Mouse (Mus musculus) forebrain, embryonic 13.5 days (tissue): ENCODE measurements at regions not wholly inside any gene's neighbourhood (a gene's known extent, or its start where the extent isn't known, plus 50 kb on each side); places are given as distances from the start of the nearest gene placed in this dataset.

Source experiments
- ATAC-seq: fragments of 200-750 bp; cut with Nextera tagmentation; 2 replicates; pipeline ENCODE4 v1.8.0; 2017
- H3K27ac ChIP-seq: fragments of 300-500 bp; sonication (generic); 2 replicates; pipeline ENCODE4 v1.5.1; 2015; ENCODE audit warnings: inconsistent platforms, mild to moderate bottlenecking, moderate library complexity
- H3K27me3 ChIP-seq: fragments of 300-500 bp; sonication (generic); 2 replicates; pipeline ENCODE4 v1.6.1; 2015; ENCODE audit warnings: mild to moderate bottlenecking, inconsistent platforms
- H3K36me3 ChIP-seq: fragments of 300-500 bp; sonication (generic); 2 replicates; pipeline ENCODE4 v1.6.1; 2015; ENCODE audit warnings: mild to moderate bottlenecking, inconsistent platforms; ENCODE audit not compliant: poor library complexity, severe bottlenecking
- H3K4me1 ChIP-seq: fragments of 300-500 bp; sonication (generic); 2 replicates; pipeline ENCODE4 v1.6.1; 2015; ENCODE audit warnings: inconsistent platforms
- H3K4me2 ChIP-seq: fragments of 300-500 bp; sonication (generic); 2 replicates; pipeline ENCODE4 v1.6.1; 2015; ENCODE audit warnings: inconsistent platforms, mild to moderate bottlenecking, moderate library complexity
- H3K4me3 ChIP-seq: fragments of 300-500 bp; sonication (generic); 2 replicates; pipeline ENCODE4 v1.5.1; 2015; ENCODE audit warnings: mild to moderate bottlenecking, inconsistent platforms
- H3K9ac ChIP-seq: fragments of 300-500 bp; sonication (generic); 2 replicates; pipeline ENCODE4 v1.6.1; 2015; ENCODE audit warnings: mild to moderate bottlenecking, inconsistent platforms
- H3K9me3 ChIP-seq: fragments of 300-500 bp; sonication (generic); replicated peaks from 2 replicates; pipeline ENCODE4 v1.6.1; 2016; ENCODE audit warnings: inconsistent platforms
- WGBS: fragments of 180-500 bp; shearing (Covaris S2); methylation state at CpG from one replicate; pipeline ENCODE4 v1.1.7; 2015; 5-methylcytosine and 5-hydroxymethylcytosine counted together

DNA sequence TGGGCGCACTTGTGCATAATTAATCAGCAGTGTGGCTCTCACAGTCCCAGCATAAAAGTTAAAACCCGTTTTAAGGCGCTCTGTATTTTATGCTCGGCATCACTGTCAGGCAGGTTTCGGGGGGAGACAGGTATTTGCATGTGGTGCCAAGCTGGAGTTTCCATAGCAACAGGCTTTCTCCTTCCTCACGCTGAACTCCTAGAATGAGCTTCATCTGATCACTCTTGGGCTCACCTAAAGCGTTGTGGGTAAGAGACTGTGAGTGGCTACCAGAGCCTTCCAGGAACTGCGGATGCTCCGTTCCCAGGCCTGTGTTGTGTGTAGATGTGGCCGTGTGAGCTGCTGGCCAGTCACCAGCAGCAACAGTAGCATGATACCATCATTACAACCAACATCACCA is 161.5 kb downstream of the Ajap1 start:
- ATAC-seq, result no peak
- WGBS, result 68% methylated on average over 10 of the region's 10 CpGs

GRCm38 (mm10) chr4:153320602-153321001 is 162.0 kb downstream of the Ajap1 start:
- Histone ChIP-seq H3K27me3 (no peaks in the 10 kb centered on the region), H3K4me1 (peaks cover 4% of the 10 kb centered on the region; the same call in 1 of the 2 replicates), H3K9me3 (no peaks in the 10 kb centered on the region), H3K9ac (no peak overlapping the region), H3K4me3 (no peak overlapping the region), H3K27ac (no peak overlapping the region), H3K4me2 (no peak overlapping the region), H3K36me3 (no peaks in the 10 kb centered on the region)
- ATAC-seq, result no peak
- 56% methylated on average over 9 of the region's 9 CpGs for WGBS

More for the DNA sequence above, 161.5 kb downstream of the Ajap1 start:
- H3K27me3 ChIP-seq, result no peaks in the 10 kb centered on the region
- no peak overlapping the region for H3K27ac ChIP-seq
- H3K36me3 ChIP-seq, result no peaks in the 10 kb centered on the region
- no peaks in the 10 kb centered on the region for H3K9me3 ChIP-seq
- no peak overlapping the region for H3K4me2 ChIP-seq
- H3K9ac ChIP-seq, result no peak overlapping the region
- peaks cover 4% of the 10 kb centered on the region; the same call in 1 of the 2 replicates for H3K4me1 ChIP-seq
- H3K4me3 ChIP-seq, result no peak overlapping the region

GRCm38 (mm10) chr4:153316964-153317724 is 165.5 kb downstream of the Ajap1 start:
- no peak overlapping the region for H3K4me2 ChIP-seq
- H3K9ac ChIP-seq, result no peak overlapping the region
- H3K27me3 ChIP-seq, result no peaks in the 10 kb centered on the region
- no peaks in the 10 kb centered on the region for H3K9me3 ChIP-seq
- no peak overlapping the region for H3K4me3 ChIP-seq
- no peak overlapping the region for H3K27ac ChIP-seq
- no peak for ATAC-seq
- no peaks in the 10 kb centered on the region for H3K36me3 ChIP-seq
- 76% methylated on average over 16 of the region's 16 CpGs for WGBS
- H3K4me1 ChIP-seq, result peaks cover 4% of the 10 kb centered on the region; the same call in 1 of the 2 replicates

GRCm38 (mm10) chr4:153316519-153316918 is 166.1 kb downstream of the Ajap1 start:
- Histone ChIP-seq H3K9me3 (no peaks in the 10 kb centered on the region), H3K4me1 (peaks cover 4% of the 10 kb centered on the region; the same call in 1 of the 2 replicates), H3K27me3 (no peaks in the 10 kb centered on the region), H3K9ac (no peak overlapping the region), H3K27ac (no peak overlapping the region), H3K36me3 (no peaks in the 10 kb centered on the region), H3K4me2 (no peak overlapping the region), H3K4me3 (no peak overlapping the region)
- no peak for ATAC-seq
- 85% methylated on average over 4 of the region's 4 CpGs for WGBS

DNA sequence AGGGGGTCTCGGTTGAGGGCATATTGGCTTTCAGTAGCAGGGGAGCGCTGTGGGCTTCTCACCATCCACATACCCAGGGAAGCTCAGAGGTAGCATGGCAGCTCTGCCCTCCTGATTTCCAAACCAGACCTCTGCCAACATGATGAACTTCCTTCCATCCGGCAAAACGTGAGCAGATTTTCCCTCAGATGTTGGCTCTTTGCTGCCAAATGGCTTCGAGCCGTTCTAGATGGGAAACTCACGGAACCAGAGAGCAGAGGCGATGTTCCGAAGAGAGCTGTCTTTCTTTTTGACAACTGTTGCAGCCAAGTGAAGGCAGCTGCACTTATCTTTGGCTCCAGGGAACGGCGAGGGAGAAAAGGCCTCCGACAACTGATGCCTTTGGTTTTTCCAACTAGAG is 168.7 kb downstream of the Ajap1 start:
- Histone ChIP-seq H3K4me2 (no peak overlapping the region), H3K9me3 (no peaks in the 10 kb centered on the region), H3K27me3 (0 out of 2 replicates have a peak, but pooled peaks cover 8% of the 10 kb centered on the region), H3K4me1 (peaks cover 10% of the 10 kb centered on the region; the same call in 1 of the 2 replicates), H3K36me3 (no peaks in the 10 kb centered on the region), H3K4me3 (no peak overlapping the region), H3K9ac (no peak overlapping the region), H3K27ac (no peak overlapping the region)
- 94% methylated on average over 12 of the region's 12 CpGs for WGBS
- no peak for ATAC-seq

DNA sequence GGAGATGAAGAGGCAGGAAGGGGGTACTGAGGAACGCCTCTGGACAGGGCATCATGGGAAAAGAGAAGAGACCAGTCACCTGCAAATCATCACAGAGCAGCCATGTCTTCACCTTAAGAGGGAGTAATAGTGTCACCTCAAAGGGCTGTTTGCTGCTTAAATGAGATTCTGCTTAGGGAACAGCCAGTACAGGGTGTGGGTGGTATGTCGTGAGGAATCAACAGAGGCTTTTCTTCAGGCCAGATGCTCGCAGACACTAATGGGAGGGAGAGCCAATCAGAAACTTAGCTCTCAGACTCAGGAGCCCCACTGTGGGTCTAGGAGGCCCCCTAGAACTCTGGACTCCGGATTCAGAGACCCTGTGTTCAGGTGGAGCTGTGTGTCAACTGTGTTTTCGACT is 171.0 kb downstream of the Ajap1 start:
- H3K27ac ChIP-seq, result no peak overlapping the region
- peaks cover 10% of the 10 kb centered on the region; the same call in 1 of the 2 replicates for H3K4me1 ChIP-seq
- no peak overlapping the region for H3K4me2 ChIP-seq
- no peaks in the 10 kb centered on the region for H3K36me3 ChIP-seq
- ATAC-seq, result no peak
- H3K27me3 ChIP-seq, result peaks cover 11% of the 10 kb centered on the region; the same call in 1 of the 2 replicates
- no peak overlapping the region for H3K4me3 ChIP-seq
- 52% methylated on average over 5 of the region's 5 CpGs for WGBS
- no peaks in the 10 kb centered on the region for H3K9me3 ChIP-seq
- no peak overlapping the region for H3K9ac ChIP-seq

DNA sequence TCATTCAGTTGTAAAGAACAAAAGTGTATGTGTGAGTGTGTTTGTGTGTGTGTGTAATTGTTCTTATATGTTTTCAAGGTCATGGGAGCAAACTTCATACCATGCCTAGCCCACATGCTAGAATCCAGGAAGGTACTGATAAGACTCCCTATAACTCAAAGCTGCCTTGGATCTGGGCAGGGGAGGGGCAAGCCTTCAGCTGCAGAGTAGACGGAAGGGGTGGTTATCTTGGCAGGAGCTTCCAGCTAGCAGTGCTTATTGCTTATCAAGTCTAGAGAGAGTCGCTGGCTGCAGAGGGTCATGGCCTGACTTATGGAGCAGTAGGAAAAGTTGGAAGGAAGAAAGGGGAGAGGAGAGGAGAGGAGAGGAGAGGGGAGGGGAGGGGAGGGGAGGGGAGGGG is 172.0 kb downstream of the Ajap1 start:
- no peaks in the 10 kb centered on the region for H3K36me3 ChIP-seq
- H3K4me1 ChIP-seq, result peaks cover 10% of the 10 kb centered on the region; the same call in 1 of the 2 replicates
- H3K27ac ChIP-seq, result no peak overlapping the region
- H3K27me3 ChIP-seq, result peaks cover 11% of the 10 kb centered on the region; the same call in 1 of the 2 replicates
- no peak for ATAC-seq
- no peak overlapping the region for H3K4me3 ChIP-seq
- H3K9me3 ChIP-seq, result no peaks in the 10 kb centered on the region
- 81% methylated on average over 2 of the region's 2 CpGs for WGBS
- no peak overlapping the region for H3K4me2 ChIP-seq
- H3K9ac ChIP-seq, result no peak overlapping the region

DNA sequence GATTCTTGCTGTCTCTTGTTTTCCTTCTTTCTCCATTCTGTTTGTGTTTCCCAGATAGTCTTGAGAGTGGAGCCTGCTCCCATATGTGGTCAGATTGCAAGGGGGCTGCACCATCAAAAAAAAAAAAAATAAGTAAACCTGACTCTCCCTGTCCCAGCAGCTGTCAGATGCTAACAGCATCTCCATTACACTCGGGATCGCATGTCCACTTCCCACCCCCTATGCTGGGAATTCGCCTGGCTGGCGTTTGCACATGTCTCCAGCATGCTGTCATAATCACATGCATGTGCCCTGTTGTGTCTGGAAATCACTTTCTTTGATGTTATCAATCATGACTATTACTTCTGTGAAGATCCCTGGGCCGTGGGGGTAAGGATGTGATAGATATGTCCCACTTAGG is 179.1 kb downstream of the Ajap1 start:
- H3K9ac ChIP-seq, result no peak overlapping the region
- H3K4me2 ChIP-seq, result no peak overlapping the region
- H3K4me1 ChIP-seq, result no peaks in the 10 kb centered on the region
- 80% methylated on average over 5 of the region's 5 CpGs for WGBS
- ATAC-seq, result no peak
- H3K4me3 ChIP-seq, result no peak overlapping the region
- H3K27me3 ChIP-seq, result peaks cover 2% of the 10 kb centered on the region; the same call in 1 of the 2 replicates
- H3K36me3 ChIP-seq, result no peaks in the 10 kb centered on the region
- H3K9me3 ChIP-seq, result no peaks in the 10 kb centered on the region
- H3K27ac ChIP-seq, result no peak overlapping the region

- Histone ChIP-seq H3K27ac (no peak overlapping the region), H3K4me1 (no peaks in the 10 kb centered on the region), H3K4me3 (no peak overlapping the region), H3K36me3 (no peaks in the 10 kb centered on the region), H3K9ac (no peak overlapping the region), H3K4me2 (no peak overlapping the region), H3K9me3 (no peaks in the 10 kb centered on the region), H3K27me3 (peaks cover 2% of the 10 kb centered on the region; the same call in 1 of the 2 replicates)
- no peak for ATAC-seq
- 92% methylated on average over 4 of the region's 4 CpGs for WGBS
Observed at GRCm38 (mm10) chr4:153302855-153303254, 179.8 kb downstream of the Ajap1 start.

- no peak overlapping the region for H3K4me2 ChIP-seq
- no peaks in the 10 kb centered on the region for H3K27me3 ChIP-seq
- no peak overlapping the region for H3K27ac ChIP-seq
- 92% methylated on average over 5 of the region's 5 CpGs for WGBS
- H3K9me3 ChIP-seq, result no peaks in the 10 kb centered on the region
- H3K4me1 ChIP-seq, result peaks cover 8% of the 10 kb centered on the region; the same call in 1 of the 2 replicates
- no peak overlapping the region for H3K4me3 ChIP-seq
- H3K9ac ChIP-seq, result no peak overlapping the region
- ATAC-seq, result no peak
- H3K36me3 ChIP-seq, result no peaks in the 10 kb centered on the region
Observed at GRCm38 (mm10) chr4:153298277-153298676, 184.3 kb downstream of the Ajap1 start.

DNA sequence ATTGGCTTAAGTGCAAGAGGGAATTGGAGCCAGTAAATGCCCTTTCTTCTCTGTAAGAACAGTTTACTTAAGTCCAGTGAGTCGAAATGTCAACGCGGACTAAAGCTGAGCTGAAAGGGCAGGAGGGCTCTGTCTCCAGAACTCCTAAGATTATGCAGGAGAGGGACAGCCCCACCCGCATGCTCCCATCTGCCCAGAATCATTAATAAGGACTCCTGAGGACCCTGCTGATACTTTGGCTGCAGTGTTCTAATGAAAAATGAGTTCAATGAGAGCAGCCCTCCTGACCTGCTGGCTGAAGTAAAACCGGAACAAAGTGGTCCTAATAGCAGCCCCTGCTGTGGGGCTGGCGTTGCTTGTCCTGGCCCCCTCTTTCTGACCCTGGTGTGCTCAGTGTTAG is 187.8 kb downstream of the Ajap1 start:
- no peak for ATAC-seq
- no peaks in the 10 kb centered on the region for H3K9me3 ChIP-seq
- 46% methylated on average over 6 of the region's 6 CpGs for WGBS

DNA sequence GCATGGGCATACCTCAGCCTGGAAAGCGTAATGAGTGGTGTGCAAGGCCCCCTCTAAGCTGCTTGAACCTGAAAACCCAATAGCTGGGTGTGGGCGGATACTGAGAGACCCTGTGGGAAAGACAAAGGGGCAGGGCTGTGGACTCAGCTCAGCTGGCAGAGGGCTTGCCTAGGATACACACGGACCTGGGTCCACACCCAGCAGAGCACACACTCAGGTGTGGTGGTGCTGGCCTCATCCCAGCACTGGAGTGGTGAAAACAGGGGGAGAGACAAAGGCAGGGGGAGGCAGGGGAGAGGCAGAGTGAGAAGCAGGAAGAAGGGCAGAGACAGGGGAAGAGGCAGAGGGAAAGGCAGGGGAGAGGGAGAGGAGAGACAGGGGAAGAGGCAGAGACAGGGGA is 189.5 kb downstream of the Ajap1 start:
- no peak for ATAC-seq
- H3K36me3 ChIP-seq, result no peaks in the 10 kb centered on the region
- no peak overlapping the region for H3K4me2 ChIP-seq
- no peaks in the 10 kb centered on the region for H3K27me3 ChIP-seq
- H3K27ac ChIP-seq, result no peak overlapping the region
- H3K4me3 ChIP-seq, result no peak overlapping the region
- 33% methylated on average over 3 of the region's 3 CpGs for WGBS
- no peak overlapping the region for H3K9ac ChIP-seq
- no peaks in the 10 kb centered on the region for H3K9me3 ChIP-seq
- peaks cover 14% of the 10 kb centered on the region for H3K4me1 ChIP-seq

More for the DNA sequence above, 187.8 kb downstream of the Ajap1 start:
- Histone ChIP-seq H3K4me3 (no peak overlapping the region), H3K4me2 (no peak overlapping the region), H3K9ac (no peak overlapping the region), H3K27me3 (no peaks in the 10 kb centered on the region), H3K4me1 (peaks cover 14% of the 10 kb centered on the region), H3K27ac (no peak overlapping the region), H3K36me3 (no peaks in the 10 kb centered on the region)
